Mouse (Mus musculus): ENCODE results near the gene Plpp7.

- TF ChIP-seq CTCF (IDR thresholded peaks at IDR 0.05; ENCODE audit: borderline replicate concordance, control insufficient read depth, extremely low read depth, insufficient read depth, low read length, poor library complexity) (no peak), POLR2A (IDR thresholded peaks at IDR 0.05; ENCODE audit: control insufficient read depth, extremely low read depth, insufficient read depth, low read length, poor library complexity) (no peak)
These were observed 26.3 kb upstream of the Plpp7 start for GRCm38 (mm10) chr2:32068811-32069607.

All from thymus, adult 2 months (tissue).